Mouse (Mus musculus) ES-E14 (cell line): Measurements from ENCODE around the gene Mia2.

Experiments used
- CHD2 ChIP-seq: IDR thresholded peaks from 2 replicates; pipeline ENCODE4 v1.6.1; 2014; ENCODE audit warnings: mild to moderate bottlenecking, low read depth, low read length, inconsistent platforms
- HCFC1 ChIP-seq: IDR thresholded peaks from 2 replicates; pipeline ENCODE4 v1.6.1; 2012; ENCODE audit warnings: low read length, inconsistent platforms, borderline replicate concordance; ENCODE audit not compliant: insufficient read depth
- MAFK ChIP-seq: IDR thresholded peaks from 2 replicates; pipeline ENCODE4 v1.6.1; 2014; ENCODE audit warnings: mild to moderate bottlenecking, low read depth, low read length, inconsistent platforms; ENCODE audit not compliant: insufficient read depth
- ZC3H11A ChIP-seq: IDR thresholded peaks from 2 replicates; pipeline ENCODE4 v1.6.1; 2012; ENCODE audit warnings: low read depth, mild to moderate bottlenecking, inconsistent platforms, low read length, borderline replicate concordance
- ZNF384 ChIP-seq: IDR thresholded peaks from 2 replicates; pipeline ENCODE4 v1.6.1; 2012; ENCODE audit warnings: low read depth, low read length, inconsistent platforms

DNA sequence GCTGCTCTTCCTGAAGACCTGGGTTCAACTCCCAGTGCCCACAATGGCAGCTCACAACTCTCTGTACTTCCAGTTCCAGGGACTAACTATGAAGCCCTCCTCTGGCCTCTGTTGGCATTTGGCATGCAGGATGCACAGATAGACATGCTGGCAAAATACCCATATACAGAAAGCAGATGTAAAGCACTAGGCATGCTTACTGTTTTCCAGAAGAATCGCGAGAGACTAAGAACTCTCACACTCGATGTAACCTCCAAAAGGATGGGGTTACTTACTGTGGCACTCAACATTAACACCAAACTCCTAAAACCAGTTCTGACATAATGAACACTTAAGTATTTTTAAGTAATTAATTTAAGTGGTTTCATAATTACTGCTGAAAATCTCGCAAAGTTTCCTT is 35.3 kb upstream of the Mia2 start:
- no peak for TF ChIP-seq ZNF384
- no peak for TF ChIP-seq HCFC1
- TF ChIP-seq ZC3H11A: no peak
- no peak for TF ChIP-seq MAFK
- no peak for TF ChIP-seq CHD2
